Mouse (Mus musculus) urinary bladder, postnatal 14 days (tissue): ENCODE results near the gene Krtap1-4.
A peak's percentile ranks its signal among the peaks of the same experiment; 100 is the strongest.
"Not testable (repeated sequence)": the region's sequence is repeated elsewhere in the genome, so short reads cannot be mapped to it uniquely, and the experiment has no call there.

Experiments
- DNase-seq: peaks from one replicate; pipeline ENCODE4 v3.0.0; 2021; ENCODE audit warnings: low spot score

Krtap1-4 gene

GRCm38 (mm10) chr11:99583245-99583704, at the start of gene Krtap1-4:
Gene Krtap1-4, minus strand, starts transcription at chr11:99583654.
- DNase-seq = no peak

- no peak for DNase-seq
Observed at GRCm38 (mm10) chr11:99630890-99631289, 47.4 kb upstream of the Krtap1-4 start.

GRCm38 (mm10) chr11:99628138-99628537, 44.7 kb upstream of the Krtap1-4 start, which contains the start of gene Krtap4-1:
Gene Krtap4-1, minus strand, starts transcription at chr11:99628238.
- no peak for DNase-seq

- DNase-seq = no peak
Observed at GRCm38 (mm10) chr11:99620335-99620734, 36.9 kb upstream of the Krtap1-4 start, which contains the start of gene Gm11562. Gene Gm11562, minus strand, starts transcription at chr11:99620435.

- DNase-seq = no peak
Observed at GRCm38 (mm10) chr11:99614796-99615363, 31.4 kb upstream of the Krtap1-4 start, which contains the start of gene Krtap2-4. Gene Krtap2-4, minus strand, starts transcription at chr11:99614846.

- DNase-seq = not testable (repeated sequence)
Observed at GRCm38 (mm10) chr11:99610089-99610488, 26.6 kb upstream of the Krtap1-4 start, which contains the start of gene Gm11937. Gene Gm11937, minus strand, starts transcription at chr11:99610189.

- DNase-seq = no peak
Observed at GRCm38 (mm10) chr11:99609126-99609525, 25.7 kb upstream of the Krtap1-4 start.

- not testable (repeated sequence) for DNase-seq
Observed at GRCm38 (mm10) chr11:99603208-99603607, 19.8 kb upstream of the Krtap1-4 start, which contains the start of gene Gm11938. Gene Gm11938, minus strand, starts transcription at chr11:99603308.

- not testable (repeated sequence) for DNase-seq
Observed at GRCm38 (mm10) chr11:99597742-99598141, 14.3 kb upstream of the Krtap1-4 start, which contains the start of gene Krtap9-3. Gene Krtap9-3, minus strand, starts transcription at chr11:99598105.

GRCm38 (mm10) chr11:99590981-99591380, 7.5 kb upstream of the Krtap1-4 start, which contains the start of gene Krtap1-3:
Gene Krtap1-3, minus strand, starts transcription at chr11:99591339.
- DNase-seq = no peak

- DNase-seq = no peak
Observed at GRCm38 (mm10) chr11:99585096-99585495, 1.6 kb upstream of the Krtap1-4 start.

- no peak for DNase-seq
Observed at GRCm38 (mm10) chr11:99581564-99581963, 1.9 kb downstream of the Krtap1-4 start.

- no peak for DNase-seq
Observed at GRCm38 (mm10) chr11:99581051-99581450, 2.4 kb downstream of the Krtap1-4 start.

- no peak for DNase-seq
Observed at GRCm38 (mm10) chr11:99580636-99581035, 2.8 kb downstream of the Krtap1-4 start, which contains the start of gene Krtap1-5. Gene Krtap1-5, minus strand, starts transcription at chr11:99581016.

- peak; percentile 85 for DNase-seq
Observed at GRCm38 (mm10) chr11:99574106-99574505, 9.3 kb downstream of the Krtap1-4 start.

GRCm38 (mm10) chr11:99573164-99573563, 10.3 kb downstream of the Krtap1-4 start:
- DNase-seq = no peak

- no peak for DNase-seq
Observed at GRCm38 (mm10) chr11:99566530-99566929, 16.9 kb downstream of the Krtap1-4 start, which contains the start of gene Krtap3-1. Gene Krtap3-1, minus strand, starts transcription at chr11:99566630.

GRCm38 (mm10) chr11:99562580-99562979, 20.9 kb downstream of the Krtap1-4 start:
- DNase-seq = no peak

- DNase-seq = no peak
Observed at GRCm38 (mm10) chr11:99559366-99559765, 24.1 kb downstream of the Krtap1-4 start, which contains the start of gene Gm11939. Gene Gm11939, minus strand, starts transcription at chr11:99559466.

- no peak for DNase-seq
Observed at GRCm38 (mm10) chr11:99557976-99558745, 25.3 kb downstream of the Krtap1-4 start.

- no peak for DNase-seq
Observed at GRCm38 (mm10) chr11:99556753-99557152, 26.7 kb downstream of the Krtap1-4 start, which contains the start of gene Krtap3-2. Gene Krtap3-2, minus strand, starts transcription at chr11:99556853.

GRCm38 (mm10) chr11:99556195-99556594, 27.3 kb downstream of the Krtap1-4 start:
- DNase-seq = no peak
